Mouse (Mus musculus) midbrain, embryonic 14.5 days (tissue): ENCODE data around the gene Zfp3. TPM values are rescaled to one million over a fixed set of nuclear protein-coding genes. Genes with fewer than 3 reads are reported as not detected.
A peak's percentile ranks its signal among the peaks of the same experiment; 100 is the strongest.

ENCODE experiments used
- ATAC-seq: fragments of 200-750 bp; cut with Nextera tagmentation; 2 replicates; pipeline ENCODE4 v1.8.0; 2017; ENCODE audit warnings: moderate number of reproducible peaks, moderate library complexity; ENCODE audit not compliant: low FRiP score, low TSS enrichment
- DNase-seq: peaks from one replicate; pipeline ENCODE4 v3.0.0-alpha.2; 2015
- H3K27ac ChIP-seq: fragments of 300-500 bp; sonication (generic); replicated peaks from 2 replicates; pipeline ENCODE4 v1.5.1; 2014; ENCODE audit warnings: mild to moderate bottlenecking, low read depth, low read length, moderate library complexity
- H3K27me3 ChIP-seq: fragments of 300-500 bp; sonication (generic); 2 replicates; pipeline ENCODE4 v1.6.1; 2014; ENCODE audit warnings: low read length, control low read depth, mixed read lengths; ENCODE audit not compliant: control insufficient read depth, insufficient read depth
- H3K36me3 ChIP-seq: fragments of 300-500 bp; sonication (generic); 2 replicates; pipeline ENCODE4 v1.6.1; 2014; ENCODE audit warnings: low read length, control low read depth; ENCODE audit not compliant: control insufficient read depth, insufficient read depth
- H3K4me1 ChIP-seq: fragments of 300-500 bp; sonication (generic); 2 replicates; pipeline ENCODE4 v1.6.1; 2014; ENCODE audit warnings: mild to moderate bottlenecking, antibody characterized with exemption, low read length, control low read depth; ENCODE audit not compliant: control insufficient read depth, insufficient read depth
- H3K4me2 ChIP-seq: fragments of 300-500 bp; sonication (generic); 2 replicates; pipeline ENCODE4 v1.6.1; 2014; ENCODE audit warnings: mild to moderate bottlenecking, low read length, moderate library complexity
- H3K4me3 ChIP-seq: fragments of 300-500 bp; sonication (generic); replicated peaks from 2 replicates; pipeline ENCODE4 v1.5.1; 2014; ENCODE audit warnings: low read depth, low read length
- H3K9ac ChIP-seq: fragments of 300-500 bp; sonication (generic); replicated peaks from 2 replicates; pipeline ENCODE4 v1.6.1; 2014; ENCODE audit warnings: mild to moderate bottlenecking, low read length, moderate library complexity
- H3K9me3 ChIP-seq: fragments of 300-500 bp; sonication (generic); 2 replicates; pipeline ENCODE4 v1.6.1; 2016; ENCODE audit warnings: low read length, control low read depth, mixed read lengths; ENCODE audit not compliant: control insufficient read depth
- WGBS: fragments of 180-500 bp; shearing (Covaris S2); extraction: QIAGEN DNeasy Blood & Tissue Kit; methylation state at CpG from one replicate; pipeline ENCODE4 v1.1.7; 2014; 5-methylcytosine and 5-hydroxymethylcytosine counted together
- polyA plus RNA-seq: library from polyadenylated mRNA; unstranded; fragments of >200 nt; fragmentation: Nextera tagmentation; extraction: Ambion mirVana; gene quantifications from 2 replicates; pipeline ENCODE4 v1.2.1, GENCODE M21; 2014

The Zfp3 gene
- polyA plus RNA-seq, 1 experiment from 2014 or later, result 16.8 TPM

GRCm38 (mm10) chr11:70730427-70731038, 33.5 kb upstream of the Zfp3 start:
- DNase-seq, result no peak
- 87% methylated on average over 9 of the region's 9 CpGs for WGBS
- no peaks in the 10 kb centered on the region for H3K9me3 ChIP-seq
- H3K4me2 ChIP-seq, result no peak overlapping the region
- H3K27ac ChIP-seq, result no peak overlapping the region
- H3K9ac ChIP-seq, result no peak overlapping the region
- no peaks in the 10 kb centered on the region for H3K27me3 ChIP-seq
- no peak overlapping the region for H3K4me3 ChIP-seq
- ATAC-seq, result no peak
- H3K36me3 ChIP-seq, result peaks cover 40% of the 10 kb centered on the region
- H3K4me1 ChIP-seq, result no peaks in the 10 kb centered on the region

- H3K4me1 ChIP-seq, result no peaks in the 10 kb centered on the region
- DNase-seq, result peak; percentile 41
- no peak overlapping the region for H3K27ac ChIP-seq
Measured at GRCm38 (mm10) chr11:70731178-70731577, 32.8 kb upstream of the Zfp3 start.

GRCm38 (mm10) chr11:70733256-70733655, 30.8 kb upstream of the Zfp3 start:
- ATAC-seq, result no peak
- no peaks in the 10 kb centered on the region for H3K9me3 ChIP-seq
- 77% methylated on average over 5 of the region's 5 CpGs for WGBS
- H3K36me3 ChIP-seq, result peaks cover 13% of the 10 kb centered on the region
- H3K27me3 ChIP-seq, result no peaks in the 10 kb centered on the region
- H3K9ac ChIP-seq, result no peak overlapping the region
- H3K4me1 ChIP-seq, result no peaks in the 10 kb centered on the region
- H3K4me2 ChIP-seq, result no peak overlapping the region
- no peak overlapping the region for H3K27ac ChIP-seq
- DNase-seq, result no peak
- H3K4me3 ChIP-seq, result no peak overlapping the region

More at GRCm38 (mm10) chr11:70731178-70731577, 32.8 kb upstream of the Zfp3 start:
- WGBS, result 69% methylated on average over 5 of the region's 5 CpGs
- no peaks in the 10 kb centered on the region for H3K9me3 ChIP-seq
- peaks cover 34% of the 10 kb centered on the region for H3K36me3 ChIP-seq
- no peak overlapping the region for H3K4me2 ChIP-seq
- H3K27me3 ChIP-seq, result no peaks in the 10 kb centered on the region
- H3K9ac ChIP-seq, result no peak overlapping the region
- no peak overlapping the region for H3K4me3 ChIP-seq
- ATAC-seq, result no peak

- Histone ChIP-seq H3K9me3 (no peaks in the 10 kb centered on the region), H3K4me1 (no peaks in the 10 kb centered on the region), H3K4me3 (no peak overlapping the region), H3K27ac (no peak overlapping the region), H3K4me2 (no peak overlapping the region), H3K27me3 (no peaks in the 10 kb centered on the region), H3K9ac (no peak overlapping the region), H3K36me3 (no peaks in the 10 kb centered on the region)
- WGBS, result 80% methylated on average over 5 of the region's 5 CpGs
- DNase-seq (no peak), ATAC-seq (no peak)
Measured at GRCm38 (mm10) chr11:70737749-70738148, 26.3 kb upstream of the Zfp3 start.

- H3K4me2 ChIP-seq, result no peak overlapping the region
- no peaks in the 10 kb centered on the region for H3K4me1 ChIP-seq
- ATAC-seq (no peak), DNase-seq (no peak)
- no peak overlapping the region for H3K9ac ChIP-seq
- WGBS, result 97% methylated on average over 3 of the region's 3 CpGs
- H3K27me3 ChIP-seq, result no peaks in the 10 kb centered on the region
- H3K36me3 ChIP-seq, result no peaks in the 10 kb centered on the region
- no peak overlapping the region for H3K4me3 ChIP-seq
- H3K27ac ChIP-seq, result no peak overlapping the region
- no peaks in the 10 kb centered on the region for H3K9me3 ChIP-seq
Measured at GRCm38 (mm10) chr11:70741603-70742002, 22.4 kb upstream of the Zfp3 start.

- H3K27ac ChIP-seq, result no peak overlapping the region
- no peak overlapping the region for H3K4me3 ChIP-seq
- no peaks in the 10 kb centered on the region for H3K4me1 ChIP-seq
- DNase-seq, result no peak
- H3K9ac ChIP-seq, result no peak overlapping the region
- H3K4me2 ChIP-seq, result no peak overlapping the region
- H3K27me3 ChIP-seq, result no peaks in the 10 kb centered on the region
- no peaks in the 10 kb centered on the region for H3K36me3 ChIP-seq
- H3K9me3 ChIP-seq, result no peaks in the 10 kb centered on the region
- 88% methylated on average over 7 of the region's 7 CpGs for WGBS
- ATAC-seq, result no peak
Measured at GRCm38 (mm10) chr11:70742117-70742516, 21.9 kb upstream of the Zfp3 start.

GRCm38 (mm10) chr11:70742581-70743459, 21.2 kb upstream of the Zfp3 start:
- Histone ChIP-seq H3K27ac (no peak overlapping the region), H3K27me3 (no peaks in the 10 kb centered on the region), H3K4me2 (no peak overlapping the region), H3K4me1 (no peaks in the 10 kb centered on the region), H3K9ac (no peak overlapping the region), H3K9me3 (no peaks in the 10 kb centered on the region), H3K4me3 (no peak overlapping the region), H3K36me3 (no peaks in the 10 kb centered on the region)
- WGBS, result 72% methylated on average over 12 of the region's 12 CpGs
- DNase-seq, result no peak
- no peak for ATAC-seq

GRCm38 (mm10) chr11:70745636-70746035, 18.4 kb upstream of the Zfp3 start:
- WGBS, result 89% methylated on average over 7 of the region's 7 CpGs
- H3K27ac ChIP-seq, result no peak overlapping the region
- no peak overlapping the region for H3K4me3 ChIP-seq
- no peak for DNase-seq
- no peaks in the 10 kb centered on the region for H3K36me3 ChIP-seq
- no peak overlapping the region for H3K9ac ChIP-seq
- no peaks in the 10 kb centered on the region for H3K9me3 ChIP-seq
- H3K4me1 ChIP-seq, result no peaks in the 10 kb centered on the region
- H3K4me2 ChIP-seq, result no peak overlapping the region
- H3K27me3 ChIP-seq, result no peaks in the 10 kb centered on the region
- no peak for ATAC-seq
